Mouse (Mus musculus): ENCODE results near the gene Elmsan1.

Elmsan1 gene

GRCm38 (mm10) chr12:84100071-84100470 is 118.6 kb downstream of the Elmsan1 start:
- DNase-seq (ENCODE audit: low read depth, low spot score) = no peak

- DNase-seq (ENCODE audit: low read depth, low spot score) = no peak
Measured at GRCm38 (mm10) chr12:84099605-84100004, 119.1 kb downstream of the Elmsan1 start.
